Mouse (Mus musculus) CH12.LX (cell line): ENCODE measurements at regions not wholly inside any gene's neighbourhood (a gene's known extent, or its start where the extent isn't known, plus 50 kb on each side); places are given as distances from the start of the nearest gene placed in this dataset.

Experiments
- CTCF ChIP-seq, 2 experiments: IDR thresholded peaks in 1 of 2; conservative IDR thresholded peaks in 1 of 2; 2 replicates each; pipeline ENCODE4 v1.5.1; 2011 to 2012; ENCODE audit warnings: low read depth in 2 of 2, low read length in 2 of 2, improper control_type of control experiment in 1 of 2, inconsistent platforms in 1 of 2, mild to moderate bottlenecking in 1 of 2, moderate library complexity in 1 of 2
- E2F4 ChIP-seq: IDR thresholded peaks from 2 replicates; pipeline ENCODE4 v1.6.1; 2011; ENCODE audit warnings: low read depth, low read length, improper control_type of control experiment; ENCODE audit not compliant: insufficient replicate concordance
- HCFC1 ChIP-seq: IDR thresholded peaks from 2 replicates; pipeline ENCODE4 v1.6.1; 2012; ENCODE audit warnings: low read depth, mild to moderate bottlenecking, inconsistent platforms, low read length, improper control_type of control experiment
- TCF12 ChIP-seq: IDR thresholded peaks from 2 replicates; pipeline ENCODE4 v1.6.1; 2014; ENCODE audit warnings: low read depth, mild to moderate bottlenecking, inconsistent platforms, low read length, improper control_type of control experiment

GRCm38 (mm10) chr11:7827402-7827801, 613.7 kb upstream of the Igfbp3 start:
- TF ChIP-seq CTCF (conservative IDR thresholded peaks at IDR 0.05 in 1 of 2, IDR thresholded peaks at IDR 0.05 in 1 of 2; ENCODE audit: low read depth in 2 of 2, low read length in 2 of 2) (no peak), E2F4 (no peak), TCF12 (no peak), HCFC1 (no peak)
